Mouse (Mus musculus) lung, embryonic 14.5 days (tissue): Measurements from ENCODE around the gene Spint5. TPM values are rescaled to one million over a fixed set of nuclear protein-coding genes. Genes with fewer than 3 reads are reported as not detected.

Source experiments
- ATAC-seq: fragments of 200-750 bp; cut with Nextera tagmentation; 2 replicates; pipeline ENCODE4 v1.8.0; 2017; ENCODE audit warnings: mild to moderate bottlenecking, moderate TSS enrichment, moderate library complexity; ENCODE audit not compliant: insufficient read depth
- DNase-seq: peaks from one replicate; pipeline ENCODE4 v3.0.0-alpha.2; 2015
- H3K27ac ChIP-seq: fragments of 300-500 bp; sonication (generic); 2 replicates; pipeline ENCODE4 v1.5.1; 2014; ENCODE audit warnings: low read depth, mild to moderate bottlenecking, moderate library complexity
- H3K27me3 ChIP-seq: fragments of 300-500 bp; sonication (generic); 2 replicates; pipeline ENCODE4 v1.6.1; 2014; ENCODE audit warnings: low read length, control low read depth; ENCODE audit not compliant: insufficient read depth
- H3K36me3 ChIP-seq: fragments of 300-500 bp; sonication (generic); 2 replicates; pipeline ENCODE4 v1.6.1; 2014; ENCODE audit warnings: control low read depth; ENCODE audit not compliant: insufficient read depth
- H3K4me1 ChIP-seq: fragments of 300-500 bp; sonication (generic); 2 replicates; pipeline ENCODE4 v1.6.1; 2014; ENCODE audit warnings: antibody characterized with exemption, control low read depth; ENCODE audit not compliant: insufficient read depth
- H3K4me2 ChIP-seq: fragments of 300-500 bp; sonication (generic); 2 replicates; pipeline ENCODE4 v1.6.1; 2014; ENCODE audit warnings: mild to moderate bottlenecking
- H3K4me3 ChIP-seq: fragments of 300-500 bp; sonication (generic); 2 replicates; pipeline ENCODE4 v1.5.1; 2014; ENCODE audit warnings: low read depth, low read length
- H3K9ac ChIP-seq: fragments of 300-500 bp; sonication (generic); 2 replicates; pipeline ENCODE4 v1.6.1; 2014
- H3K9me3 ChIP-seq: fragments of 300-500 bp; sonication (generic); 2 replicates; pipeline ENCODE4 v1.6.1; 2016; ENCODE audit warnings: low read depth, low read length, control low read depth
- CTCF ChIP-seq: IDR thresholded peaks from 2 replicates; pipeline ENCODE4 v1.5.1; 2016; ENCODE audit warnings: antibody characterized with exemption, low read depth
- WGBS: fragments of 180-500 bp; shearing (Covaris S2); extraction: QIAGEN DNeasy Blood & Tissue Kit; methylation state at CpG from one replicate; pipeline ENCODE4 v1.1.7; 2014; 5-methylcytosine and 5-hydroxymethylcytosine counted together
- polyA plus RNA-seq: library from polyadenylated mRNA; unstranded; fragments of >200 nt; fragmentation: Nextera tagmentation; extraction: Ambion mirVana; gene quantifications from 2 replicates; pipeline ENCODE4 v1.2.1, GENCODE M21; 2014

The Spint5 gene
- polyA plus RNA-seq, 1 experiment from 2014 or later: not detected

- no peak overlapping the region for H3K4me3 ChIP-seq
- no peaks in the 10 kb centered on the region for H3K27me3 ChIP-seq
- H3K9ac ChIP-seq: no peak overlapping the region
- TF ChIP-seq CTCF: no peak
- H3K36me3 ChIP-seq: no peaks in the 10 kb centered on the region
- ATAC-seq (no peak), DNase-seq (no peak)
- 58% methylated on average over 7 of the region's 7 CpGs for WGBS
- H3K4me2 ChIP-seq: no peak overlapping the region
- H3K4me1 ChIP-seq: 0 out of 2 replicates have a peak, but pooled peaks cover 3% of the 10 kb centered on the region
- no peak overlapping the region for H3K27ac ChIP-seq
- no peaks in the 10 kb centered on the region for H3K9me3 ChIP-seq
Observed at GRCm38 (mm10) chr2:164739876-164740275, 24.8 kb downstream of the Spint5 start.

- no peak for DNase-seq
- no peak for TF ChIP-seq CTCF
- Histone ChIP-seq H3K27me3 (no peaks in the 10 kb centered on the region), H3K9me3 (no peaks in the 10 kb centered on the region), H3K9ac (peak overlapping the region; percentile 91; the same call in 1 of the 2 replicates), H3K4me3 (peak overlapping the region; percentile 91), H3K4me2 (peak overlapping the region; percentile 91), H3K36me3 (peaks cover 28% of the 10 kb centered on the region), H3K4me1 (no peaks in the 10 kb centered on the region), H3K27ac (no peak overlapping the region)
- ATAC-seq: no peak
- WGBS: 69% methylated on average over 13 of the region's 13 CpGs
Observed at GRCm38 (mm10) chr2:164744987-164745386, 29.9 kb downstream of the Spint5 start.

GRCm38 (mm10) chr2:164745843-164746479 lies 30.9 kb downstream of the Spint5 start, which contains the start of the genes Wfdc3 and Dnttip1:
TSS of gene Wfdc3 (minus strand) at chr2:164745931.
TSS of gene Dnttip1 (plus strand) at chr2:164745983.
- H3K9me3 ChIP-seq: no peaks in the 10 kb centered on the region
- peak within 1 kb of the TSS; percentile 91 for H3K4me3 ChIP-seq
- no peak for TF ChIP-seq CTCF
- H3K36me3 ChIP-seq: peaks cover 38% of the 10 kb centered on the region
- peak within 1 kb of the TSS; percentile 91 for H3K4me2 ChIP-seq
- H3K9ac ChIP-seq: peak within 1 kb of the TSS; percentile 91
- under 1% methylated on average over 66 of the region's 70 CpGs for WGBS
- peak within 1 kb of the TSS; percentile 66 for H3K27ac ChIP-seq
- DNase-seq (peak; percentile 98), ATAC-seq (peak; percentile 92)
- no peaks in the 10 kb centered on the region for H3K4me1 ChIP-seq
- no peaks in the 10 kb centered on the region for H3K27me3 ChIP-seq

- Histone ChIP-seq H3K4me1 (no peaks in the 10 kb centered on the region), H3K27me3 (no peaks in the 10 kb centered on the region), H3K9me3 (no peaks in the 10 kb centered on the region), H3K36me3 (peaks cover 43% of the 10 kb centered on the region), H3K4me2 (peak overlapping the region; percentile 91), H3K4me3 (peak overlapping the region; percentile 91), H3K9ac (peak overlapping the region; percentile 91), H3K27ac (peak overlapping the region; percentile 66; the same call in 1 of the 2 replicates)
- DNase-seq (no peak), ATAC-seq (no peak)
- 48% methylated on average over 8 of the region's 8 CpGs for WGBS
- no peak for TF ChIP-seq CTCF
Observed at GRCm38 (mm10) chr2:164746693-164747092, 31.6 kb downstream of the Spint5 start.

DNA sequence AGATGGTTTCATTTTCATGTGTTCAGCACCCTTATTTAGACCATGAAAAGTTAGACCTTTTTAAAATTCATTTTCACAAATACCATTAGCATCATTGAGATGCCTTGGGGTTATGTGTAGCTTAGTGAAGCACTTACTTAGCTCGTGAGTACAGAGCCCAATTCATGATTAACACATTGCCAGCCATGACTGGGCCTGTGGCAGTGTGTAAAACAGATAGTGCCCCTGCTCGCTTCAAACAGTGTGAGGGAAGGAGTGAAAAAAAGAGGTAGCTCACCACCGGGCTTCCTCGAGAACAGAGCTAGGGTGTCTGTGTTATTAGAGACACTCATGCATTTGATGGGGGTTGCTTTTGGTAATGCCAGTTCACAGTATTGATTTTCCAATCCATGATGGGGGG lies 33.1 kb downstream of the Spint5 start:
- Histone ChIP-seq H3K4me2 (no peak overlapping the region), H3K36me3 (peaks cover 57% of the 10 kb centered on the region), H3K9me3 (no peaks in the 10 kb centered on the region), H3K27me3 (no peaks in the 10 kb centered on the region), H3K4me1 (no peaks in the 10 kb centered on the region), H3K4me3 (no peak overlapping the region), H3K9ac (no peak overlapping the region), H3K27ac (no peak overlapping the region)
- no peak for ATAC-seq
- TF ChIP-seq CTCF: no peak
- WGBS: 86% methylated on average over 4 of the region's 4 CpGs
- no peak for DNase-seq

GRCm38 (mm10) chr2:164748991-164749390 lies 33.9 kb downstream of the Spint5 start:
- Histone ChIP-seq H3K27ac (no peak overlapping the region), H3K9me3 (no peaks in the 10 kb centered on the region), H3K4me2 (no peak overlapping the region), H3K27me3 (no peaks in the 10 kb centered on the region), H3K36me3 (peaks cover 64% of the 10 kb centered on the region), H3K4me1 (no peaks in the 10 kb centered on the region), H3K9ac (no peak overlapping the region), H3K4me3 (no peak overlapping the region)
- ATAC-seq: no peak
- TF ChIP-seq CTCF: no peak
- WGBS: 91% methylated on average over 6 of the region's 6 CpGs
- no peak for DNase-seq

DNA sequence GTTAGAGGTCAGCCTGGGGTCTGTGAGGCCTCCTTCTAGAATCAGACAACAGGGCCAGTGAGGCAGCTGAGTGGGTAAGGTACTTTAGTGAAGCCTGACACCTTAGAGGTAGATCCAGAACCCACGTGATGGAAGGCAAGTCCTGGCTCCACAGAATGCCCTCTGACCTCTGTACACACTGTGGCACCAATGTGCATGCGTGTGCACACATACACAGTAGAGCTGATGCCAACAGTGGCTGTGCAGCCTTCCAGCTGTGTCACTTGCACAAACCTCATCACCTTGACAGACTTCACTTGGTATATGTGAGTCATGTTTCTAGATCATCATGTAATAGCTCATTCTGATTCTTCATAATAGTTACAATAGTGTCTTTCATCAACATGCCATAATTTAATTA lies 37.3 kb downstream of the Spint5 start:
- ATAC-seq (no peak), DNase-seq (no peak)
- Histone ChIP-seq H3K27ac (no peak overlapping the region), H3K9ac (no peak overlapping the region), H3K4me1 (no peaks in the 10 kb centered on the region), H3K4me3 (no peak overlapping the region), H3K27me3 (no peaks in the 10 kb centered on the region), H3K36me3 (peaks cover 95% of the 10 kb centered on the region), H3K4me2 (no peak overlapping the region), H3K9me3 (no peaks in the 10 kb centered on the region)
- TF ChIP-seq CTCF: no peak
- 80% methylated on average over 2 of the region's 2 CpGs for WGBS
